Mouse (Mus musculus): ENCODE measurements around the gene Xab2.

- TF ChIP-seq CTCF (IDR thresholded peaks at IDR 0.05; ENCODE audit: low read depth, low read length) (no peak), POLR2A (IDR thresholded peaks at IDR 0.05; ENCODE audit: extremely low read depth, insufficient read depth, low read length) (no peak)
Observed at GRCm38 (mm10) chr8:3670388-3670787, 49.3 kb upstream of the Xab2 start.
